8 mouse cellular contexts compared by ENCODE assay signal in the genomic region with DNA sequence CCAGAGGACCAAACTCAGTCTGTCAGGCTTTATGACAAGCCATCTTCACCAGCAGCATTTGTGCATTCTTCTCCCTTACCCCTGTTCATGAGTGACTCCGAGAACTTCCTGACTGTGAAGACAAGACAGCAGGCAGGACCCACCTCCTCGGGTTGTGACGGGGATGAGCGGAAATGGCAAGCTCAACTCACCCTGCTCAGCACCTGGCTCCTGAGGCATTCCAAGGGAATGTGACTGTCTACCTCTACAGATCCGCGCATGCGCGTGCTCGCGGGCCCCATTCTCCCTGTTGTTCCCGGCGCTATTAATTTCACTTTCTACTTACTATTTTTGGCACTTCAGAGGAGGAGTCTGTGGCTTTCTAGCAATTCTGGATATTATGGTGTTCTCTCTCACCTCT. TPM values are rescaled to one million over a fixed set of nuclear protein-coding genes. Genes with fewer than 3 reads are reported as not detected.
DNase-seq lines count a peak whose midpoint lies in the region; ATAC-seq and TF ChIP-seq lines count a peak whose summit lies in the region.

No protein-coding gene starts in this region.

- no peaks in the 10 kb centered on the region for H3K36me3 ChIP-seq in forebrain, postnatal 0 days (ENCODE audit: insufficient read depth)
- H3K36me3 ChIP-seq in forebrain, embryonic 10.5 days (replicated peaks) = no peaks in the 10 kb centered on the region
- H3K36me3 ChIP-seq in liver, embryonic 13.5 days = no peaks in the 10 kb centered on the region
- no peaks in the 10 kb centered on the region for H3K36me3 ChIP-seq in liver, embryonic 11.5 days (ENCODE audit: control insufficient read depth, insufficient read depth, low read length)
- no peaks in the 10 kb centered on the region for H3K36me3 ChIP-seq in neural tube, embryonic 15.5 days

- TF ChIP-seq CTCF in forebrain, postnatal 0 days (IDR thresholded peaks at IDR 0.05; ENCODE audit: low read depth) = no peak
- no peak for TF ChIP-seq CTCF in cerebellum, adult 2 months (IDR thresholded peaks at IDR 0.05; ENCODE audit: borderline replicate concordance, insufficient read depth, low read depth, low read length)

- H3K27ac ChIP-seq in forebrain, postnatal 0 days (ENCODE audit: low read depth, low read length) = peak overlapping the region; percentile 59; the same call in 1 of the 2 replicates
- H3K27ac ChIP-seq in forebrain, embryonic 10.5 days = no peak overlapping the region
- H3K27ac ChIP-seq in liver, embryonic 13.5 days = no peak overlapping the region
- H3K27ac ChIP-seq in liver, embryonic 11.5 days (ENCODE audit: low read depth, low read length) = no peak overlapping the region
- no peak overlapping the region for H3K27ac ChIP-seq in neural tube, embryonic 15.5 days (replicated peaks)
- no peak overlapping the region for H3K27ac ChIP-seq in cerebellum, adult 2 months (ENCODE audit: insufficient read depth, low read length)

- H3K27me3 ChIP-seq in forebrain, postnatal 0 days (ENCODE audit: insufficient read depth, low read length) = no peaks in the 10 kb centered on the region
- peaks cover 3% of the 10 kb centered on the region; the same call in 1 of the 2 replicates for H3K27me3 ChIP-seq in forebrain, embryonic 10.5 days (ENCODE audit: poor library complexity, severe bottlenecking)
- peaks cover 7% of the 10 kb centered on the region; the same call in 1 of the 2 replicates for H3K27me3 ChIP-seq in liver, embryonic 13.5 days
- no peaks in the 10 kb centered on the region; the same call in 1 of the 2 replicates for H3K27me3 ChIP-seq in liver, embryonic 11.5 days (replicated peaks; ENCODE audit: control insufficient read depth, insufficient read depth, low read length)
- no peaks in the 10 kb centered on the region for H3K27me3 ChIP-seq in neural tube, embryonic 15.5 days (replicated peaks)
- no peaks in the 10 kb centered on the region for H3K27me3 ChIP-seq in cerebellum, adult 2 months (ENCODE audit: control insufficient read depth, insufficient read depth, low read length)

- WGBS in forebrain, postnatal 0 days = 80% methylated on average over 12 of the region's 12 CpGs
- whole genome bisulfite sequencing in forebrain, embryonic 10.5 days = 83% methylated on average over 12 of the region's 12 CpGs
- 71% methylated on average over 12 of the region's 12 CpGs for WGBS in liver, embryonic 13.5 days (ENCODE audit: insufficient replicate concordance)
- 70% methylated on average over 12 of the region's 12 CpGs for WGBS in liver, embryonic 11.5 days
- WGBS in neural tube, embryonic 15.5 days = 62% methylated on average over 12 of the region's 12 CpGs
- 80% methylated on average over 12 of the region's 12 CpGs for WGBS in cerebellum, adult 2 months

- no peak overlapping the region for H3K9ac ChIP-seq in forebrain, postnatal 0 days
- peak overlapping the region; percentile 9; the same call in 1 of the 2 replicates for H3K9ac ChIP-seq in liver, embryonic 13.5 days
- H3K9ac ChIP-seq in liver, embryonic 11.5 days (ENCODE audit: low read depth, low read length) = no peak overlapping the region
- no peak overlapping the region for H3K9ac ChIP-seq in neural tube, embryonic 15.5 days (replicated peaks)

- DNase-seq in forebrain, postnatal 0 days = peak; percentile 41
- no peak for DNase-seq in forebrain, embryonic 10.5 days (ENCODE audit: extremely low spot score, low spot score)
- no peak for DNase-seq in liver, embryonic 13.5 days
- no peak for DNase-seq in liver, embryonic 11.5 days (ENCODE audit: low spot score)
- peak; percentile 63 for DNase-seq in induced T-regulatory cell, adult 2 months (ENCODE audit: low read depth)
- no peak for DNase-seq in cerebellum, adult 2 months

- no peaks in the 10 kb centered on the region for H3K4me1 ChIP-seq in forebrain, postnatal 0 days (ENCODE audit: insufficient read depth)
- 0 out of 2 replicates have a peak, but pooled peaks cover 4% of the 10 kb centered on the region for H3K4me1 ChIP-seq in forebrain, embryonic 10.5 days
- peaks cover 16% of the 10 kb centered on the region for H3K4me1 ChIP-seq in liver, embryonic 13.5 days (replicated peaks)
- H3K4me1 ChIP-seq in liver, embryonic 11.5 days (replicated peaks; ENCODE audit: control insufficient read depth, insufficient read depth, low read length) = peaks cover 9% of the 10 kb centered on the region; the same call in 1 of the 2 replicates
- peaks cover 12% of the 10 kb centered on the region for H3K4me1 ChIP-seq in neural tube, embryonic 15.5 days
- H3K4me1 ChIP-seq in cerebellum, adult 2 months (ENCODE audit: control insufficient read depth, insufficient read depth, low read length) = no peaks in the 10 kb centered on the region

- no peak overlapping the region for H3K4me2 ChIP-seq in forebrain, postnatal 0 days (ENCODE audit: low read depth)
- H3K4me2 ChIP-seq in liver, embryonic 13.5 days = no peak overlapping the region
- no peak overlapping the region for H3K4me2 ChIP-seq in liver, embryonic 11.5 days
- H3K4me2 ChIP-seq in neural tube, embryonic 15.5 days = peak overlapping the region; percentile 19; the same call in 1 of the 2 replicates

- H3K4me3 ChIP-seq in forebrain, postnatal 0 days (ENCODE audit: low read depth, low read length) = no peak overlapping the region
- H3K4me3 ChIP-seq in forebrain, embryonic 10.5 days = no peak overlapping the region
- H3K4me3 ChIP-seq in liver, embryonic 13.5 days (replicated peaks) = no peak overlapping the region
- H3K4me3 ChIP-seq in liver, embryonic 11.5 days (ENCODE audit: low read depth, low read length) = no peak overlapping the region
- no peak overlapping the region for H3K4me3 ChIP-seq in neural tube, embryonic 15.5 days (replicated peaks)
- no peak overlapping the region for H3K4me3 ChIP-seq in cerebellum, adult 2 months (replicated peaks; ENCODE audit: insufficient read depth, low read depth, low read length)

- H3K9me3 ChIP-seq in forebrain, postnatal 0 days (ENCODE audit: low read length) = no peaks in the 10 kb centered on the region
- H3K9me3 ChIP-seq in forebrain, embryonic 10.5 days = no peaks in the 10 kb centered on the region; the same call in 1 of the 2 replicates
- H3K9me3 ChIP-seq in liver, embryonic 13.5 days (replicated peaks) = no peaks in the 10 kb centered on the region
- no peaks in the 10 kb centered on the region; the same call in 1 of the 2 replicates for H3K9me3 ChIP-seq in liver, embryonic 11.5 days (ENCODE audit: control insufficient read depth, low read length)
- H3K9me3 ChIP-seq in neural tube, embryonic 15.5 days (replicated peaks) = no peaks in the 10 kb centered on the region

- peak; percentile 78; the same call in 1 of the 2 replicates for ATAC-seq in forebrain, postnatal 0 days
- no peak for ATAC-seq in liver, embryonic 13.5 days (ENCODE audit: low read depth)
- ATAC-seq in liver, embryonic 11.5 days (replicated peaks; ENCODE audit: low FRiP score) = no peak
- ATAC-seq in neural tube, embryonic 15.5 days (ENCODE audit: low FRiP score) = peak; percentile 17; the same call in 1 of the 2 replicates
- ATAC-seq in cerebellum, adult (ENCODE audit: insufficient number of reproducible peaks, low FRiP score, low TSS enrichment) = no peak

- no peak for TF ChIP-seq POLR2A in cerebellum, adult 2 months (IDR thresholded peaks at IDR 0.05; ENCODE audit: borderline replicate concordance, insufficient read depth, low read length)

RNA-seq across cellular contexts. Expression of gene Zbtb9, which starts 27.0 kb away (rescaled TPM):
- 20.9 and 22.5 TPM in 2 replicates for total RNA-seq in forebrain, postnatal 0 days (2014; rRNA removed)
- 4.2 and 6.8 TPM in 2 replicates for polyA plus RNA-seq in forebrain, postnatal 0 days (2015; fragmentation: Nextera tagmentation; extraction: Ambion mirVana)
- polyA plus RNA-seq in forebrain, embryonic 10.5 days (2016; fragmentation: Nextera tagmentation; extraction: Ambion mirVana) = 17.5 and 20.1 TPM in 2 replicates
- 6.3 and 7.0 TPM in 2 replicates for polyA plus RNA-seq in liver, embryonic 13.5 days (2015; fragmentation: Nextera tagmentation; extraction: Ambion mirVana)
- polyA plus RNA-seq in liver, embryonic 11.5 days (2014; fragmentation: Nextera tagmentation; extraction: Ambion mirVana) = 9.7 and 9.9 TPM in 2 replicates
- 15.9 and 16.0 TPM in 2 replicates for polyA plus RNA-seq in neural tube, embryonic 15.5 days (2015; fragmentation: Nextera tagmentation; extraction: Ambion mirVana)
- polyA plus RNA-seq in cerebellum, adult 2 months (2012; rRNA removed) = 13.9 and 14.7 TPM in 2 replicates

RNA-seq across cellular contexts. Expression of gene Bak1, which starts 28.8 kb away (rescaled TPM):
- total RNA-seq in forebrain, postnatal 0 days (2014; rRNA removed) = 36.5 and 48.1 TPM in 2 replicates
- 2.5 and 3.5 TPM in 2 replicates for polyA plus RNA-seq in forebrain, postnatal 0 days (2015; fragmentation: Nextera tagmentation; extraction: Ambion mirVana)
- 3.1 and 3.4 TPM in 2 replicates for polyA plus RNA-seq in forebrain, embryonic 10.5 days (2016; fragmentation: Nextera tagmentation; extraction: Ambion mirVana)
- polyA plus RNA-seq in liver, embryonic 13.5 days (2015; fragmentation: Nextera tagmentation; extraction: Ambion mirVana) = 2.4 and 3.0 TPM in 2 replicates
- 10.8 and 11.3 TPM in 2 replicates for polyA plus RNA-seq in liver, embryonic 11.5 days (2014; fragmentation: Nextera tagmentation; extraction: Ambion mirVana)
- polyA plus RNA-seq in neural tube, embryonic 15.5 days (2015; fragmentation: Nextera tagmentation; extraction: Ambion mirVana) = 4.5 TPM in 2 replicates
- polyA plus RNA-seq in cerebellum, adult 2 months (2012; rRNA removed) = 19.0 and 19.9 TPM in 2 replicates

RNA-seq across cellular contexts. Expression of gene Itpr3, which starts 57.1 kb away (rescaled TPM):
- 1.8 and 2.9 TPM in 2 replicates for total RNA-seq in forebrain, postnatal 0 days (2014; rRNA removed)
- polyA plus RNA-seq in forebrain, postnatal 0 days (2015; fragmentation: Nextera tagmentation; extraction: Ambion mirVana) = 0.30 TPM in 2 replicates
- 1.6 TPM in 2 replicates for polyA plus RNA-seq in forebrain, embryonic 10.5 days (2016; fragmentation: Nextera tagmentation; extraction: Ambion mirVana)
- 0.48 and 0.56 TPM in 2 replicates for polyA plus RNA-seq in liver, embryonic 13.5 days (2015; fragmentation: Nextera tagmentation; extraction: Ambion mirVana)
- polyA plus RNA-seq in liver, embryonic 11.5 days (2014; fragmentation: Nextera tagmentation; extraction: Ambion mirVana) = 1.8 and 2.0 TPM in 2 replicates
- 0.82 and 2.9 TPM in 2 replicates for polyA plus RNA-seq in neural tube, embryonic 15.5 days (2015; fragmentation: Nextera tagmentation; extraction: Ambion mirVana)
- polyA plus RNA-seq in cerebellum, adult 2 months (2012; rRNA removed) = 6.5 and 7.6 TPM in 2 replicates

RNA-seq across cellular contexts. Expression of gene Syngap1, which starts 58.9 kb away (rescaled TPM):
- total RNA-seq in forebrain, postnatal 0 days (2014; rRNA removed) = 84.2 and 85.2 TPM in 2 replicates
- 3.1 and 5.0 TPM in 2 replicates for polyA plus RNA-seq in forebrain, postnatal 0 days (2015; fragmentation: Nextera tagmentation; extraction: Ambion mirVana)
- polyA plus RNA-seq in forebrain, embryonic 10.5 days (2016; fragmentation: Nextera tagmentation; extraction: Ambion mirVana) = 1.5 and 1.9 TPM in 2 replicates
- polyA plus RNA-seq in liver, embryonic 13.5 days (2015; fragmentation: Nextera tagmentation; extraction: Ambion mirVana) = 0.25 and 0.44 TPM in 2 replicates
- 1.4 and 1.6 TPM in 2 replicates for polyA plus RNA-seq in liver, embryonic 11.5 days (2014; fragmentation: Nextera tagmentation; extraction: Ambion mirVana)
- polyA plus RNA-seq in neural tube, embryonic 15.5 days (2015; fragmentation: Nextera tagmentation; extraction: Ambion mirVana) = 3.7 and 3.8 TPM in 2 replicates
- 55.9 and 62.5 TPM in 2 replicates for polyA plus RNA-seq in cerebellum, adult 2 months (2012; rRNA removed)

Comparison
In these comparisons a context has a peak if more than half of its experiments do, and no peak if none do; other contexts are left out.
1. DNase-seq: peak in forebrain, postnatal 0 days (single experiment) and induced T-regulatory cell, adult 2 months (single experiment); none in forebrain, embryonic 10.5 days (single experiment), liver, embryonic 13.5 days (single experiment), liver, embryonic 11.5 days (single experiment) and cerebellum, adult 2 months (0 of 2).
2. ATAC-seq: peak in forebrain, postnatal 0 days (single experiment) and neural tube, embryonic 15.5 days (single experiment); none in liver, embryonic 13.5 days (single experiment), liver, embryonic 11.5 days (single experiment) and cerebellum, adult (single experiment).